8 mouse cellular contexts compared by ENCODE assay signal in genomic region chr13:49341012-49341830, GRCm38 (mm10). TPM values are rescaled to one million over a fixed set of nuclear protein-coding genes. Genes with fewer than 3 reads are reported as not detected.
A peak's percentile ranks its signal among the peaks of the same experiment; 100 is the strongest.
DNase-seq lines count a peak whose midpoint lies in the region; ATAC-seq lines count a peak whose summit lies in the region.

TSS of gene Bicd2 (plus strand) at chr13:49341585.

- peak; percentile 89 for ATAC-seq in erythroblast, adult 5-6 weeks (replicated peaks; ENCODE audit: low FRiP score, poor library complexity, severe bottlenecking)
- peak; percentile 99 for ATAC-seq in kidney, embryonic 15.5 days (replicated peaks; ENCODE audit: low FRiP score)
- peak; percentile 98 for ATAC-seq in monocyte, adult 5-6 weeks (replicated peaks; ENCODE audit: insufficient number of reproducible peaks, low FRiP score, low TSS enrichment, poor library complexity, severe bottlenecking)

- H3K4me3 ChIP-seq in heart, embryonic 10.5 days = peak within 1 kb of the TSS; percentile 98
- peak within 1 kb of the TSS; percentile 85 for H3K4me3 ChIP-seq in kidney, embryonic 15.5 days (replicated peaks)

- no peaks in the 10 kb centered on the region for H3K9me3 ChIP-seq in heart, embryonic 10.5 days
- H3K9me3 ChIP-seq in kidney, embryonic 15.5 days (replicated peaks) = no peaks in the 10 kb centered on the region

- peak within 1 kb of the TSS; percentile 78 for H3K4me2 ChIP-seq in kidney, embryonic 15.5 days

- DNase-seq in B cell, adult 2 months = peak; percentile 92 to 94
- peak; percentile 100 for DNase-seq in brain, adult 2 months (ENCODE audit: low read depth, low spot score)
- peak; percentile 99 for DNase-seq in heart, embryonic 10.5 days (ENCODE audit: low spot score)
- peak; percentile 97 for DNase-seq in liver
- DNase-seq in spleen, postnatal 4 days (ENCODE audit: low spot score in 2 of 2) = peak; percentile 95 to 97

- H3K27me3 ChIP-seq in heart, embryonic 10.5 days (ENCODE audit: insufficient read depth, poor library complexity, severe bottlenecking) = no peaks in the 10 kb centered on the region
- no peaks in the 10 kb centered on the region for H3K27me3 ChIP-seq in kidney, embryonic 15.5 days

- under 1% methylated on average over 74 of the region's 74 CpGs for WGBS in heart, embryonic 10.5 days
- under 1% methylated on average over 74 of the region's 74 CpGs for WGBS in kidney, embryonic 15.5 days

- H3K27ac ChIP-seq in heart, embryonic 10.5 days = peak within 1 kb of the TSS; percentile 95
- H3K27ac ChIP-seq in kidney, embryonic 15.5 days = peak within 1 kb of the TSS; percentile 63

- no peaks in the 10 kb centered on the region for H3K36me3 ChIP-seq in heart, embryonic 10.5 days
- H3K36me3 ChIP-seq in kidney, embryonic 15.5 days = no peaks in the 10 kb centered on the region

- peaks cover 51% of the 10 kb centered on the region for H3K4me1 ChIP-seq in heart, embryonic 10.5 days
- peaks cover 40% of the 10 kb centered on the region for H3K4me1 ChIP-seq in kidney, embryonic 15.5 days

- H3K9ac ChIP-seq in kidney, embryonic 15.5 days = peak within 1 kb of the TSS; percentile 90

RNA-seq across cellular contexts. Expression of gene Bicd2, which starts in this region (rescaled TPM):
- 4.4 and 6.3 TPM in 2 replicates for total RNA-seq in erythroblast, adult 5-6 weeks (2015; ENCODE audit: low replicate concordance)
- 9.1 and 15.9 TPM in 2 replicates for total RNA-seq in erythroblast, adult 5-6 weeks (2017; ENCODE audit: low replicate concordance)
- polyA plus RNA-seq in heart, embryonic 10.5 days (2016; fragmentation: Nextera tagmentation; extraction: Ambion mirVana) = 37.5 and 46.7 TPM in 2 replicates
- polyA plus RNA-seq in kidney, embryonic 15.5 days (2015; fragmentation: Nextera tagmentation; extraction: Ambion mirVana) = 25.0 and 26.5 TPM in 2 replicates
- 24.4 to 44.2 TPM (median 31.3 TPM) in 3 replicates for total RNA-seq in monocyte, adult 5-6 weeks (2017)

Comparison
In these comparisons a context has a peak if more than half of its experiments do, and no peak if none do; other contexts are left out.
1. Peak in every context shown above with its lines: DNase-seq, ATAC-seq, H3K4me3 ChIP-seq and H3K27ac ChIP-seq.